8 mouse cellular contexts compared by ENCODE assay signal in genomic region chr6:125096279-125096596, GRCm38 (mm10). TPM values are rescaled to one million over a fixed set of nuclear protein-coding genes. Genes with fewer than 3 reads are reported as not detected.
DNase-seq lines count a peak whose midpoint lies in the region; ATAC-seq and TF ChIP-seq lines count a peak whose summit lies in the region.

No protein-coding gene starts in this region.

- H3K4me2 ChIP-seq in kidney, embryonic 16.5 days (replicated peaks; ENCODE audit: low read depth, low read length) = peak overlapping the region; percentile 85
- H3K4me2 ChIP-seq in hindbrain, embryonic 16.5 days (ENCODE audit: low read length) = peak overlapping the region; percentile 91
- peak overlapping the region; percentile 70 for H3K4me2 ChIP-seq in midbrain, embryonic 16.5 days (ENCODE audit: low read length)

- TF ChIP-seq POLR2A in cortical plate, adult 2 months (IDR thresholded peaks at IDR 0.05; ENCODE audit: extremely low read depth, insufficient read depth, low read length) = no peak

- H3K9ac ChIP-seq in kidney, embryonic 16.5 days (replicated peaks; ENCODE audit: low read length) = peak overlapping the region; percentile 95
- peak overlapping the region; percentile 95 for H3K9ac ChIP-seq in hindbrain, embryonic 16.5 days (ENCODE audit: low read depth, low read length)
- H3K9ac ChIP-seq in midbrain, embryonic 16.5 days (ENCODE audit: low read depth, low read length) = peak overlapping the region; percentile 73

- ATAC-seq in kidney, embryonic 16.5 days (ENCODE audit: low FRiP score, low TSS enrichment) = peak; percentile 16; the same call in 1 of the 2 replicates
- no peak for ATAC-seq in hindbrain, embryonic 16.5 days
- no peak for ATAC-seq in midbrain, embryonic 16.5 days

- H3K4me1 ChIP-seq in kidney, embryonic 16.5 days (ENCODE audit: insufficient read depth, low read length) = peaks cover 35% of the 10 kb centered on the region
- peaks cover 19% of the 10 kb centered on the region for H3K4me1 ChIP-seq in cortical plate, adult 2 months (ENCODE audit: control insufficient read depth, insufficient read depth, low read length)
- H3K4me1 ChIP-seq in hindbrain, embryonic 16.5 days (ENCODE audit: control insufficient read depth, insufficient read depth, low read depth, low read length) = peaks cover 35% of the 10 kb centered on the region
- peaks cover 29% of the 10 kb centered on the region for H3K4me1 ChIP-seq in midbrain, embryonic 16.5 days (ENCODE audit: control insufficient read depth, insufficient read depth, low read length)

- under 1% methylated on average over 29 of the region's 32 CpGs for WGBS in kidney, embryonic 16.5 days
- WGBS in hindbrain, embryonic 16.5 days = 0% methylated on average over 20 of the region's 32 CpGs
- under 1% methylated on average over 30 of the region's 32 CpGs for WGBS in midbrain, embryonic 16.5 days

- no peaks in the 10 kb centered on the region for H3K9me3 ChIP-seq in kidney, embryonic 16.5 days (ENCODE audit: low read length)
- no peaks in the 10 kb centered on the region for H3K9me3 ChIP-seq in hindbrain, embryonic 16.5 days (ENCODE audit: control insufficient read depth, low read length)
- H3K9me3 ChIP-seq in midbrain, embryonic 16.5 days (replicated peaks; ENCODE audit: control insufficient read depth, low read length, poor library complexity, severe bottlenecking) = no peaks in the 10 kb centered on the region

- no peak for DNase-seq in kidney, adult 8-10 months
- no peak for DNase-seq in spleen, adult 18-20 months
- DNase-seq in cerebellum, postnatal 4 days (ENCODE audit: low spot score in 2 of 2) = no peak
- DNase-seq in kidney, adult 18-20 months = no peak

- H3K27me3 ChIP-seq in kidney, embryonic 16.5 days (ENCODE audit: insufficient read depth, low read length) = no peaks in the 10 kb centered on the region
- H3K27me3 ChIP-seq in hindbrain, embryonic 16.5 days (replicated peaks; ENCODE audit: control insufficient read depth, insufficient read depth, low read length) = no peaks in the 10 kb centered on the region
- H3K27me3 ChIP-seq in midbrain, embryonic 16.5 days (ENCODE audit: control insufficient read depth, insufficient read depth, low read depth, low read length) = no peaks in the 10 kb centered on the region

- H3K36me3 ChIP-seq in kidney, embryonic 16.5 days (ENCODE audit: insufficient read depth, low read length) = peaks cover 18% of the 10 kb centered on the region
- H3K36me3 ChIP-seq in hindbrain, embryonic 16.5 days (ENCODE audit: control insufficient read depth, insufficient read depth, low read length) = peaks cover 12% of the 10 kb centered on the region
- peaks cover 4% of the 10 kb centered on the region; the same call in 1 of the 2 replicates for H3K36me3 ChIP-seq in midbrain, embryonic 16.5 days (ENCODE audit: control insufficient read depth, insufficient read depth, low read length)

- H3K27ac ChIP-seq in kidney, embryonic 16.5 days (ENCODE audit: low read length) = peak overlapping the region; percentile 99
- peak overlapping the region; percentile 90 for H3K27ac ChIP-seq in cortical plate, adult 2 months (ENCODE audit: insufficient read depth, low read length)
- peak overlapping the region; percentile 95 for H3K27ac ChIP-seq in hindbrain, embryonic 16.5 days (ENCODE audit: low read depth, low read length)
- H3K27ac ChIP-seq in midbrain, embryonic 16.5 days (ENCODE audit: low read length) = peak overlapping the region; percentile 92

- peak overlapping the region; percentile 93 for H3K4me3 ChIP-seq in kidney, embryonic 16.5 days (ENCODE audit: low read length)
- H3K4me3 ChIP-seq in cortical plate, adult 2 months (ENCODE audit: insufficient read depth, low read length) = peak overlapping the region; percentile 94
- peak overlapping the region; percentile 86 for H3K4me3 ChIP-seq in hindbrain, embryonic 16.5 days (ENCODE audit: low read length)
- H3K4me3 ChIP-seq in midbrain, embryonic 16.5 days (ENCODE audit: low read depth, low read length) = peak overlapping the region; percentile 94

- TF ChIP-seq CTCF in cortical plate, adult 2 months (IDR thresholded peaks at IDR 0.05; ENCODE audit: extremely low read depth, insufficient read depth, low read length) = no peak

RNA-seq across cellular contexts. Expression of gene Chd4, which starts 0.5 kb away (rescaled TPM):
- polyA plus RNA-seq in kidney, embryonic 16.5 days (2015; fragmentation: Nextera tagmentation; extraction: Ambion mirVana) = 72.0 and 80.4 TPM in 2 replicates
- polyA plus RNA-seq in cortical plate, adult 2 months (2012; rRNA removed) = 79.0 and 80.7 TPM in 2 replicates
- 66.6 and 68.4 TPM in 2 replicates for polyA plus RNA-seq in hindbrain, embryonic 16.5 days (2015; fragmentation: Nextera tagmentation; extraction: Ambion mirVana)
- polyA plus RNA-seq in midbrain, embryonic 16.5 days (2015; fragmentation: Nextera tagmentation; extraction: Ambion mirVana) = 59.7 and 74.3 TPM in 2 replicates

RNA-seq across cellular contexts. Expression of gene Lpar5, which starts 28.5 kb away (rescaled TPM):
- polyA plus RNA-seq in kidney, embryonic 16.5 days (2015; fragmentation: Nextera tagmentation; extraction: Ambion mirVana) = 0.30 and 0.60 TPM in 2 replicates
- 1.0 and 1.3 TPM in 2 replicates for polyA plus RNA-seq in cortical plate, adult 2 months (2012; rRNA removed)
- polyA plus RNA-seq in hindbrain, embryonic 16.5 days (2015; fragmentation: Nextera tagmentation; extraction: Ambion mirVana) = 0.36 and 0.85 TPM in 2 replicates
- 0.45 and 0.60 TPM in 2 replicates for polyA plus RNA-seq in midbrain, embryonic 16.5 days (2015; fragmentation: Nextera tagmentation; extraction: Ambion mirVana)

RNA-seq across cellular contexts. Expression of gene Nop2, which starts 35.5 kb away (rescaled TPM):
- 68.6 and 69.3 TPM in 2 replicates for polyA plus RNA-seq in kidney, embryonic 16.5 days (2015; fragmentation: Nextera tagmentation; extraction: Ambion mirVana)
- polyA plus RNA-seq in cortical plate, adult 2 months (2012; rRNA removed) = 20.0 and 21.5 TPM in 2 replicates
- 48.6 and 50.7 TPM in 2 replicates for polyA plus RNA-seq in hindbrain, embryonic 16.5 days (2015; fragmentation: Nextera tagmentation; extraction: Ambion mirVana)
- 49.2 and 49.3 TPM in 2 replicates for polyA plus RNA-seq in midbrain, embryonic 16.5 days (2015; fragmentation: Nextera tagmentation; extraction: Ambion mirVana)

RNA-seq across cellular contexts. Expression of gene Acrbp, which starts 46.7 kb away (rescaled TPM):
- polyA plus RNA-seq in kidney, embryonic 16.5 days (2015; fragmentation: Nextera tagmentation; extraction: Ambion mirVana) = 16.3 and 20.4 TPM in 2 replicates
- polyA plus RNA-seq in cortical plate, adult 2 months (2012; rRNA removed) = 17.3 and 19.4 TPM in 2 replicates
- polyA plus RNA-seq in hindbrain, embryonic 16.5 days (2015; fragmentation: Nextera tagmentation; extraction: Ambion mirVana) = 18.2 and 20.9 TPM in 2 replicates
- 18.0 and 18.3 TPM in 2 replicates for polyA plus RNA-seq in midbrain, embryonic 16.5 days (2015; fragmentation: Nextera tagmentation; extraction: Ambion mirVana)

RNA-seq across cellular contexts. Expression of gene Iffo1, which starts 48.8 kb away (rescaled TPM):
- 7.9 and 8.7 TPM in 2 replicates for polyA plus RNA-seq in kidney, embryonic 16.5 days (2015; fragmentation: Nextera tagmentation; extraction: Ambion mirVana)
- 96.9 and 97.6 TPM in 2 replicates for polyA plus RNA-seq in cortical plate, adult 2 months (2012; rRNA removed)
- 20.3 and 21.9 TPM in 2 replicates for polyA plus RNA-seq in hindbrain, embryonic 16.5 days (2015; fragmentation: Nextera tagmentation; extraction: Ambion mirVana)
- 21.1 and 21.2 TPM in 2 replicates for polyA plus RNA-seq in midbrain, embryonic 16.5 days (2015; fragmentation: Nextera tagmentation; extraction: Ambion mirVana)
